Mouse (Mus musculus) heart, postnatal 14 days (tissue): ENCODE measurements around the gene P2rx7. TPM values are rescaled to one million over a fixed set of nuclear protein-coding genes. Genes with fewer than 3 reads are reported as not detected.

ENCODE experiments used
- DNase-seq, 2 experiments: peaks; one replicate each; pipeline ENCODE4 v3.0.0; 2021 to 2022
- intact Hi-C: fragments of 180-260 bp; cut with DNase I; formaldehyde crosslinking; loops from one replicate; pipeline ENCODE4 v1.15.1; 2025
- total RNA-seq, 2 experiments: library from RNA; stranded (reverse); gene quantifications; 2 replicates each; pipeline ENCODE4 v1.2.3; 2021

P2rx7 gene
- total RNA-seq, 2 experiments from 2014 or later = 4.0 to 4.3 TPM

- intact Hi-C loops = no loop called here
These were observed 40.2 kb downstream of the P2rx7 start for GRCm38 (mm10) chr5:122683926-122684325.

GRCm38 (mm10) chr5:122687391-122687790 lies 43.7 kb downstream of the P2rx7 start:
- intact Hi-C loops = no loop called here
- DNase-seq = no peak

More at GRCm38 (mm10) chr5:122683926-122684325, 40.2 kb downstream of the P2rx7 start:
- no peak for DNase-seq

- DNase-seq = no peak
- intact Hi-C loops = no loop called here
These were observed 45.4 kb downstream of the P2rx7 start for GRCm38 (mm10) chr5:122689153-122689552.

GRCm38 (mm10) chr5:122690486-122690885 lies 46.8 kb downstream of the P2rx7 start:
- intact Hi-C loops = no loop called here
- DNase-seq = no peak

GRCm38 (mm10) chr5:122693431-122694207 lies 49.9 kb downstream of the P2rx7 start:
- DNase-seq = no peak
- intact Hi-C loops = no loop called here

GRCm38 (mm10) chr5:122695516-122695915 lies 51.8 kb downstream of the P2rx7 start:
- intact Hi-C loops = no loop called here
- no peak for DNase-seq

GRCm38 (mm10) chr5:122698041-122698700 lies 54.5 kb downstream of the P2rx7 start:
- no peak for DNase-seq
- intact Hi-C loops = no loop called here

- DNase-seq = no peak
These were observed 55.0 kb downstream of the P2rx7 start for GRCm38 (mm10) chr5:122698701-122699060.

GRCm38 (mm10) chr5:122700109-122700836 lies 56.6 kb downstream of the P2rx7 start:
- DNase-seq = no peak
- intact Hi-C loops = no loop called here

More at GRCm38 (mm10) chr5:122698701-122699060, 55.0 kb downstream of the P2rx7 start:
- intact Hi-C loops = no loop called here

- no peak for DNase-seq
- intact Hi-C loops = no loop called here
These were observed 57.1 kb downstream of the P2rx7 start for GRCm38 (mm10) chr5:122700837-122701212.

- intact Hi-C loops = no loop called here
- DNase-seq = no peak
These were observed 58.4 kb downstream of the P2rx7 start for GRCm38 (mm10) chr5:122702156-122702555.

GRCm38 (mm10) chr5:122703574-122703973 lies 59.9 kb downstream of the P2rx7 start:
- intact Hi-C loops = no loop called here
- no peak for DNase-seq

- intact Hi-C loops = no loop called here
- no peak for DNase-seq
These were observed 60.9 kb downstream of the P2rx7 start for GRCm38 (mm10) chr5:122704571-122704970.

- no peak for DNase-seq
- intact Hi-C loops = loop anchor here (5.0 kb wide), 1 partner anchor 58 kb away; no protein-coding TSS in a partner anchor
These were observed 61.5 kb downstream of the P2rx7 start for GRCm38 (mm10) chr5:122705174-122705573.

GRCm38 (mm10) chr5:122706917-122707275 lies 63.2 kb downstream of the P2rx7 start:
- DNase-seq = no peak
- intact Hi-C loops = loop anchor here (5.0 kb wide), 1 partner anchor 60 kb away; no protein-coding TSS in a partner anchor

- DNase-seq = peak; percentile 80 to 82
- intact Hi-C loops = loop anchor here (5.0 kb wide), 1 partner anchor 60 kb away; no protein-coding TSS in a partner anchor
These were observed 63.8 kb downstream of the P2rx7 start, which contains the start of gene P2rx4 for GRCm38 (mm10) chr5:122707276-122708181. Gene P2rx4, plus strand, starts transcription at chr5:122707544.

- intact Hi-C loops = loop anchor here (5.0 kb wide), 1 partner anchor 62 kb away; no protein-coding TSS in a partner anchor
- DNase-seq = no peak
These were observed 65.1 kb downstream of the P2rx7 start for GRCm38 (mm10) chr5:122708819-122709218.

- no peak for DNase-seq
- intact Hi-C loops = no loop called here
These were observed 72.0 kb downstream of the P2rx7 start for GRCm38 (mm10) chr5:122715723-122716122.

- intact Hi-C loops = no loop called here
- DNase-seq = no peak
These were observed 73.1 kb downstream of the P2rx7 start for GRCm38 (mm10) chr5:122716793-122717192.

GRCm38 (mm10) chr5:122718400-122718799 lies 74.7 kb downstream of the P2rx7 start:
- DNase-seq = no peak
- intact Hi-C loops = no loop called here
